Mouse (Mus musculus) liver, adult 2 months (tissue): ENCODE results near the gene Afg1l. TPM values are rescaled to one million over a fixed set of nuclear protein-coding genes. Genes with fewer than 3 reads are reported as not detected.

ENCODE experiments used
- DNase-seq: peaks from one replicate; pipeline ENCODE4 v3.0.0-alpha.2; 2011; ENCODE audit warnings: low read depth, low spot score; ENCODE audit errors: extremely low read depth
- H3K27ac ChIP-seq: fragments of 200-500 bp; replicated peaks from 2 replicates; pipeline ENCODE4 v1.5.1; 2012; ENCODE audit warnings: low read depth, mild to moderate bottlenecking, control low read depth, inconsistent platforms, low read length; ENCODE audit not compliant: insufficient read depth
- H3K27me3 ChIP-seq: fragments of 200-500 bp; 2 replicates; pipeline ENCODE4 v1.6.1; 2012; ENCODE audit warnings: mild to moderate bottlenecking, moderate library complexity, low read length, inconsistent platforms; ENCODE audit not compliant: control insufficient read depth, insufficient read depth
- H3K36me3 ChIP-seq: fragments of 200-500 bp; 2 replicates; pipeline ENCODE4 v1.6.1; 2012; ENCODE audit warnings: low read length, inconsistent platforms; ENCODE audit not compliant: control insufficient read depth, insufficient read depth
- H3K4me1 ChIP-seq: fragments of 200-500 bp; 2 replicates; pipeline ENCODE4 v1.6.1; 2011; ENCODE audit warnings: low read length; ENCODE audit not compliant: control insufficient read depth, insufficient read depth
- H3K4me3 ChIP-seq: fragments of 200-500 bp; 2 replicates; pipeline ENCODE4 v1.5.1; 2011; ENCODE audit warnings: low read depth, mild to moderate bottlenecking, control low read depth, low read length, moderate library complexity; ENCODE audit not compliant: insufficient read depth
- H3K79me2 ChIP-seq: fragments of 200-500 bp; 2 replicates; pipeline ENCODE4 v1.6.1; 2012; ENCODE audit warnings: inconsistent platforms, mild to moderate bottlenecking, low read length, moderate library complexity; ENCODE audit not compliant: control insufficient read depth, insufficient read depth
- H3K9ac ChIP-seq: fragments of 200-500 bp; 2 replicates; pipeline ENCODE4 v1.6.1; 2012; ENCODE audit warnings: low read depth, mild to moderate bottlenecking, control low read depth, inconsistent platforms, low read length
- CTCF ChIP-seq: fragments of 200-500 bp; IDR thresholded peaks from 2 replicates; pipeline ENCODE4 v1.5.1; 2011; ENCODE audit warnings: low read depth, low read length, control low read depth
- POLR2A ChIP-seq: fragments of 200-500 bp; IDR thresholded peaks from 2 replicates; pipeline ENCODE4 v1.6.1; 2011; ENCODE audit warnings: low read length, control low read depth; ENCODE audit not compliant: insufficient read depth; ENCODE audit errors: extremely low read depth
- WGBS: fragments of 180-500 bp; shearing (Covaris S2); methylation state at CpG from one replicate; pipeline ENCODE4 v1.1.7; 2018; 5-methylcytosine and 5-hydroxymethylcytosine counted together
- polyA plus RNA-seq: library from polyadenylated mRNA; depleted of rRNA; stranded (reverse); fragments of >200 nt; gene quantifications from 2 replicates; pipeline ENCODE4 v1.2.3, GENCODE M21; 2012; rRNA removed
- total RNA-seq: library from RNA; depleted of rRNA; stranded (reverse); fragments of >200 nt; gene quantifications from 2 replicates; pipeline ENCODE4 v1.2.3, GENCODE M21; 2014; rRNA removed

Gene Afg1l
- total RNA-seq (9.3 and 10.2 TPM in 2 replicates), polyA plus RNA-seq (3.3 and 4.2 TPM in 2 replicates)

GRCm38 (mm10) chr10:42478341-42478720 lies at the start of gene Afg1l:
Afg1l (minus strand) TSS chr10:42478565.
- peaks cover 2% of the 10 kb centered on the region; the same call in 1 of the 2 replicates for H3K4me1 ChIP-seq
- under 1% methylated on average over 29 of the region's 29 CpGs for WGBS
- TF ChIP-seq CTCF, result no peak
- peak; percentile 61 for TF ChIP-seq POLR2A
- peaks cover 5% of the 10 kb centered on the region; the same call in 1 of the 2 replicates for H3K79me2 ChIP-seq
- H3K27me3 ChIP-seq, result no peaks in the 10 kb centered on the region
- peak within 1 kb of the TSS; percentile 83 for H3K4me3 ChIP-seq
- peak within 1 kb of the TSS; percentile 84 for H3K9ac ChIP-seq
- DNase-seq, result peak; percentile 92
- H3K27ac ChIP-seq, result peak within 1 kb of the TSS; percentile 91
- no peaks in the 10 kb centered on the region for H3K36me3 ChIP-seq

- Histone ChIP-seq H3K4me3 (no peak overlapping the region), H3K4me1 (peaks cover 5% of the 10 kb centered on the region), H3K79me2 (peaks cover 13% of the 10 kb centered on the region; the same call in 1 of the 2 replicates), H3K36me3 (peaks cover 29% of the 10 kb centered on the region), H3K9ac (no peak overlapping the region), H3K27me3 (no peaks in the 10 kb centered on the region), H3K27ac (no peak overlapping the region)
- no peak for DNase-seq
- no peak for TF ChIP-seq CTCF
- TF ChIP-seq POLR2A, result no peak
- WGBS, result 97% methylated on average over 3 of the region's 3 CpGs
Measured at GRCm38 (mm10) chr10:42525682-42526081, 47.3 kb upstream of the Afg1l start.

DNA sequence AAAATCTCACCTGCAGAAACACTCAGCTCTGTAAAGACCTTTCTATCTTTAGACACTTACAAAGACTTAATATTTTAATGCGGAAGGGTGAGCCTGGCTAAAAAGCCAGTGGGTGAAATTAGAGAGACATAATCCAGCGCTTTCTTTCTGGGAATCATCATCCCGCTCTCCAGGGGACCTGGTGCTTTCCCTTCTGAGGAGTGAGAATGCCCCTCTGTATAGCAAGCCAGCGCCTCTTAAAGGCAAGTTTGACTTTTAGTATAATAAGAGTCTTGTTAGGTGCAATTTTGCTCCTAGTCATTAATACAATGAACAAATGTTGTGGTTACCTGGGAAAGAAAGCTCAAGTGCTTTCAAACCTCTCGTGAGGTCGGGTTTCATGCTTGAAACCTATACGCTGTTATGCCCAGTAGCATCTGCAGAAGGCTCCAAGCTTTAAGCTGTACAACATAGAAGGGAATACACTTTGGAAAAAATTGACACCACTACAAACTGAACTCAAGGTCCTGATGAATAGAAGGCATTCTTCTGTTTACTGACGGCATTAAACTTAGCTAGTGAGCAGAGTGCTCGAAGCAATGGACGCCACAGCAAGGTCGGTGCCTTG lies 45.3 kb upstream of the Afg1l start:
- Histone ChIP-seq H3K27me3 (no peaks in the 10 kb centered on the region), H3K4me1 (peaks cover 9% of the 10 kb centered on the region), H3K4me3 (no peak overlapping the region), H3K9ac (no peak overlapping the region), H3K27ac (no peak overlapping the region), H3K79me2 (peaks cover 15% of the 10 kb centered on the region; the same call in 1 of the 2 replicates), H3K36me3 (peaks cover 18% of the 10 kb centered on the region; the same call in 1 of the 2 replicates)
- WGBS, result 94% methylated on average over 11 of the region's 11 CpGs
- no peak for DNase-seq
- TF ChIP-seq CTCF (no peak), POLR2A (no peak)

DNA sequence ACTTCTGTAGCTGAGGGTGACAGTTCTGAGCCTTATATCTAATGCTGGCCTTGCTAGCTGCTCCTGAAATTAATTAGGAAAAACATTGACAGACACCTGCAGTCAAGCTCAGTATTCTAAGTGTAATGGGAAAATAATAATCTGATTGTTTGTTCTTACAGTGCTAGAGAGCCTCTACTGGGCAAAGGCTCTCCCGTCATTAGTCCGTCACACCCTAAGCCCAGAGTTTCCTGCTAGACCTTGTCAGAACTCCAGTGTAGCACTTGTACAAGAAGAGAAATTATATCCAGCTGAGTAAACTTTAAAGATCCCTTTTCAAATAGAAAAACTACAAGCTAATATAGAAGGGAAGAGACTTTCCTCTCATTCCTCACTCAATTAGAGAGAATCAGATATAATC lies 44.5 kb upstream of the Afg1l start:
- Histone ChIP-seq H3K27ac (no peak overlapping the region), H3K27me3 (no peaks in the 10 kb centered on the region), H3K36me3 (peaks cover 15% of the 10 kb centered on the region; the same call in 1 of the 2 replicates), H3K9ac (no peak overlapping the region), H3K79me2 (peaks cover 12% of the 10 kb centered on the region; the same call in 1 of the 2 replicates), H3K4me3 (no peak overlapping the region), H3K4me1 (peaks cover 9% of the 10 kb centered on the region)
- TF ChIP-seq CTCF, result no peak
- no peak for TF ChIP-seq POLR2A
- WGBS, result 32% methylated on average over 2 of the region's 2 CpGs
- peak; percentile 42 for DNase-seq

- no peak for DNase-seq
- Histone ChIP-seq H3K27ac (0 out of 2 replicates have a peak overlapping the region, but pooled peaks have one; percentile 5), H3K4me1 (peaks cover 8% of the 10 kb centered on the region)
Measured at GRCm38 (mm10) chr10:42521315-42521981, 43.1 kb upstream of the Afg1l start.

More at GRCm38 (mm10) chr10:42521315-42521981, 43.1 kb upstream of the Afg1l start:
- 79% methylated on average over 5 of the region's 5 CpGs for WGBS
- Histone ChIP-seq H3K4me3 (no peak overlapping the region), H3K27me3 (no peaks in the 10 kb centered on the region), H3K9ac (no peak overlapping the region), H3K79me2 (peaks cover 18% of the 10 kb centered on the region), H3K36me3 (peaks cover 12% of the 10 kb centered on the region)
- TF ChIP-seq CTCF (no peak), POLR2A (no peak)
